Mouse (Mus musculus) MEL (cell line): ENCODE data around the gene Ttbk2. TPM values are rescaled to one million over a fixed set of nuclear protein-coding genes. Genes with fewer than 3 reads are reported as not detected.
A peak's percentile ranks its signal among the peaks of the same experiment; 100 is the strongest.

Experiments used
- DNase-seq: peaks from one replicate; pipeline ENCODE4 v3.0.0; 2011; ENCODE audit warnings: low read depth, low spot score
- H3K27ac ChIP-seq: 2 replicates; pipeline ENCODE4 v1.5.1; 2012; ENCODE audit warnings: low read depth, mild to moderate bottlenecking, control low read depth, low read length, moderate library complexity; ENCODE audit not compliant: control insufficient read depth
- H3K27me3 ChIP-seq, 2 experiments: fragments of 150-350 bp in 1 of 2; sonication (generic) in 1 of 2; 2 replicates each; pipeline ENCODE4 v1.6.1; 2012; ENCODE audit warnings: low read length in 2 of 2, mild to moderate bottlenecking in 2 of 2, improper control_type of control experiment in 1 of 2, moderate library complexity in 1 of 2; ENCODE audit not compliant: insufficient read depth in 2 of 2, control insufficient read depth in 1 of 2
- H3K36me3 ChIP-seq, 2 experiments: 2 replicates each; pipeline ENCODE4 v1.6.1; 2012 to 2014; ENCODE audit warnings: low read length in 2 of 2, improper control_type of control experiment in 1 of 2, inconsistent platforms in 1 of 2, mild to moderate bottlenecking in 1 of 2; ENCODE audit not compliant: insufficient read depth in 2 of 2, control insufficient read depth in 1 of 2
- H3K4me1 ChIP-seq, 2 experiments: fragments of 150-350 bp in 1 of 2; sonication (generic) in 1 of 2; 2 replicates each; pipeline ENCODE4 v1.6.1; 2012; ENCODE audit warnings: low read length in 2 of 2, improper control_type of control experiment in 1 of 2, mild to moderate bottlenecking in 1 of 2; ENCODE audit not compliant: insufficient read depth in 2 of 2, control insufficient read depth in 1 of 2
- H3K4me3 ChIP-seq, 2 experiments: fragments of 150-350 bp in 1 of 2; sonication (generic) in 1 of 2; 2 replicates each; pipeline ENCODE4 v1.5.1; 2012; ENCODE audit warnings: low read depth in 2 of 2, low read length in 2 of 2, mild to moderate bottlenecking in 2 of 2, moderate library complexity in 2 of 2, control low read depth in 1 of 2, improper control_type of control experiment in 1 of 2; ENCODE audit not compliant: control insufficient read depth in 1 of 2, insufficient read depth in 1 of 2
- H3K79me2 ChIP-seq: 2 replicates; pipeline ENCODE4 v1.6.1; 2012; ENCODE audit warnings: mild to moderate bottlenecking, low read length, moderate library complexity; ENCODE audit not compliant: control insufficient read depth, poor library complexity, insufficient read depth
- H3K9ac ChIP-seq: 2 replicates; pipeline ENCODE4 v1.6.1; 2012; ENCODE audit warnings: low read depth, mild to moderate bottlenecking, control low read depth, low read length, moderate library complexity; ENCODE audit not compliant: control insufficient read depth, poor library complexity, severe bottlenecking
- H3K9me3 ChIP-seq: fragments of 150-350 bp; sonication (generic); replicated peaks from 2 replicates; pipeline ENCODE4 v1.6.1; 2012; ENCODE audit warnings: mild to moderate bottlenecking, low read length, improper control_type of control experiment, moderate library complexity; ENCODE audit not compliant: insufficient read depth
- BHLHE40 ChIP-seq: IDR thresholded peaks from 2 replicates; pipeline ENCODE4 v1.6.1; 2012; ENCODE audit warnings: low read depth, mild to moderate bottlenecking, inconsistent platforms, low read length, improper control_type of control experiment, borderline replicate concordance
- CHD2 ChIP-seq: IDR thresholded peaks from 2 replicates; pipeline ENCODE4 v1.6.1; 2011; ENCODE audit warnings: low read length, improper control_type of control experiment
- CTCF ChIP-seq, 3 experiments: IDR thresholded peaks in 2 of 3; conservative IDR thresholded peaks in 1 of 3; 2 replicates each; pipeline ENCODE4 v1.5.1; 2011 to 2012; ENCODE audit warnings: low read length in 3 of 3, low read depth in 2 of 3, mild to moderate bottlenecking in 2 of 3, improper control_type of control experiment in 1 of 3, inconsistent platforms in 1 of 3, mixed read lengths in 1 of 3, moderate library complexity in 1 of 3; ENCODE audit not compliant: control insufficient read depth in 1 of 3, insufficient read depth in 1 of 3, poor library complexity in 1 of 3, severe bottlenecking in 1 of 3
- E2F4 ChIP-seq: IDR thresholded peaks from 2 replicates; pipeline ENCODE4 v1.6.1; 2011; ENCODE audit warnings: low read depth, low read length, improper control_type of control experiment, borderline replicate concordance
- GATA1 ChIP-seq: IDR thresholded peaks from 2 replicates; pipeline ENCODE4 v1.6.1; 2011; ENCODE audit warnings: low read depth, low read length, improper control_type of control experiment
- MAFK ChIP-seq: IDR thresholded peaks from 2 replicates; pipeline ENCODE4 v1.6.1; 2011; ENCODE audit warnings: low read depth, mild to moderate bottlenecking, low read length, improper control_type of control experiment, borderline replicate concordance
- MAX ChIP-seq: IDR thresholded peaks from 2 replicates; pipeline ENCODE4 v1.6.1; 2011; ENCODE audit warnings: low read length, improper control_type of control experiment
- MEF2A ChIP-seq: IDR thresholded peaks from 2 replicates; pipeline ENCODE4 v1.6.1; 2014; ENCODE audit warnings: low read depth, mild to moderate bottlenecking, inconsistent platforms, low read length, improper control_type of control experiment; ENCODE audit not compliant: poor library complexity, insufficient replicate concordance, severe bottlenecking; ENCODE audit errors: extremely low read depth
- MYB ChIP-seq: IDR thresholded peaks from 2 replicates; pipeline ENCODE4 v1.6.1; 2011; ENCODE audit warnings: mild to moderate bottlenecking, low read depth, low read length, improper control_type of control experiment
- MYC ChIP-seq: IDR thresholded peaks from 2 replicates; pipeline ENCODE4 v1.6.1; 2011; ENCODE audit warnings: low read depth, mild to moderate bottlenecking, low read length, improper control_type of control experiment, moderate library complexity
- NRF1 ChIP-seq: IDR thresholded peaks from 2 replicates; pipeline ENCODE4 v1.6.1; 2014; ENCODE audit warnings: low read depth, mild to moderate bottlenecking, inconsistent platforms, low read length, improper control_type of control experiment, moderate library complexity; ENCODE audit not compliant: poor library complexity, insufficient read depth, severe bottlenecking
- POLR2A ChIP-seq, 2 experiments: IDR thresholded peaks; 2 replicates each; pipeline ENCODE4 v1.6.1; 2011 to 2012; ENCODE audit warnings: low read length in 2 of 2, mild to moderate bottlenecking in 2 of 2, control low read depth in 1 of 2, improper control_type of control experiment in 1 of 2, low read depth in 1 of 2, moderate library complexity in 1 of 2; ENCODE audit not compliant: control insufficient read depth in 1 of 2, insufficient read depth in 1 of 2, poor library complexity in 1 of 2
- POLR2AphosphoS2 ChIP-seq: IDR thresholded peaks from 2 replicates; pipeline ENCODE4 v1.6.1; 2011; ENCODE audit warnings: low read length, improper control_type of control experiment
- RAD21 ChIP-seq: IDR thresholded peaks from 2 replicates; pipeline ENCODE4 v1.6.1; 2011; ENCODE audit warnings: mild to moderate bottlenecking, low read depth, low read length, improper control_type of control experiment
- SIN3A ChIP-seq: IDR thresholded peaks from 2 replicates; pipeline ENCODE4 v1.6.1; 2012; ENCODE audit warnings: low read length, improper control_type of control experiment, inconsistent platforms
- SMC3 ChIP-seq: IDR thresholded peaks from 2 replicates; pipeline ENCODE4 v1.6.1; 2011; ENCODE audit warnings: low read depth, low read length, improper control_type of control experiment
- USF1 ChIP-seq: IDR thresholded peaks from 2 replicates; pipeline ENCODE4 v1.6.1; 2014; ENCODE audit warnings: low read depth, mild to moderate bottlenecking, inconsistent platforms, low read length, improper control_type of control experiment, moderate library complexity
- ZC3H11A ChIP-seq: IDR thresholded peaks from 2 replicates; pipeline ENCODE4 v1.6.1; 2012; ENCODE audit warnings: low read depth, mild to moderate bottlenecking, inconsistent platforms, low read length, improper control_type of control experiment
- ZKSCAN1 ChIP-seq: IDR thresholded peaks from 2 replicates; pipeline ENCODE4 v1.6.1; 2012; ENCODE audit warnings: low read depth, mild to moderate bottlenecking, inconsistent platforms, low read length, improper control_type of control experiment, moderate library complexity
- ZNF384 ChIP-seq: IDR thresholded peaks from 2 replicates; pipeline ENCODE4 v1.6.1; 2012; ENCODE audit warnings: low read depth, mild to moderate bottlenecking, inconsistent platforms, low read length, improper control_type of control experiment
- polyA plus RNA-seq, 2 experiments: library from polyadenylated mRNA; stranded (reverse) in 1 of 2; unstranded in 1 of 2; fragments of >175 nt in 1 of 2; fragments of >200 nt in 1 of 2; gene quantifications; 2 replicates each; pipeline versions ENCODE4 v1.2.1 to v1.2.4; 2012; ENCODE audit warnings: low replicate concordance in 2 of 2, low read depth in 1 of 2; ENCODE audit not compliant: insufficient read length in 2 of 2, insufficient read depth in 1 of 2, missing spikeins in 1 of 2
- total RNA-seq: library from RNA; depleted of rRNA; stranded (reverse); fragments of 300-350 nt; gene quantifications from 2 replicates; pipeline ENCODE4 v1.2.3, GENCODE M21; 2012

The Ttbk2 gene
- total and polyA plus RNA-seq, 3 experiments = 2.1 to 3.0 TPM; not detected in 1

GRCm38 (mm10) chr2:120731877-120732530, 118.4 kb downstream of the Ttbk2 start:
- H3K4me3 ChIP-seq = peak overlapping the region; percentile 60 to 69
- H3K36me3 ChIP-seq = peaks cover 0 to 10% of the 10 kb centered on the region in 2 experiments; a peak in 2 of 4 replicates
- no peaks in the 10 kb centered on the region for H3K27me3 ChIP-seq
- peak; percentile 24 for DNase-seq
- peak overlapping the region; percentile 86 for H3K27ac ChIP-seq
- peaks cover 5 to 21% of the 10 kb centered on the region in 2 experiments for H3K4me1 ChIP-seq
- H3K9me3 ChIP-seq = no peaks in the 10 kb centered on the region
- TF ChIP-seq ZNF384 = peak; percentile 51; the same call in 1 of the 2 replicates
- no peak for TF ChIP-seq POLR2AphosphoS2
- TF ChIP-seq ZC3H11A = no peak
- peak; percentile 1 for TF ChIP-seq GATA1
- no peak for TF ChIP-seq MYC
- TF ChIP-seq RAD21 = no peak
- TF ChIP-seq CHD2 = no peak
- TF ChIP-seq ZKSCAN1 = no peak
- TF ChIP-seq MYB = peak; percentile 51
- no peak for TF ChIP-seq MAFK
- TF ChIP-seq E2F4 = no peak
- TF ChIP-seq NRF1 = no peak
- no peak for TF ChIP-seq CTCF (IDR thresholded peaks at IDR 0.05 in 2 of 3, conservative IDR thresholded peaks at IDR 0.05 in 1 of 3; ENCODE audit: control insufficient read depth in 1 of 3, insufficient read depth in 1 of 3, low read depth in 2 of 3, low read length in 3 of 3, poor library complexity in 1 of 3, severe bottlenecking in 1 of 3)
- TF ChIP-seq SIN3A = no peak
- no peak for TF ChIP-seq POLR2A (IDR thresholded peaks at IDR 0.05; ENCODE audit: control insufficient read depth in 1 of 2, insufficient read depth in 1 of 2, low read depth in 1 of 2, low read length in 2 of 2, poor library complexity in 1 of 2)
- no peak for TF ChIP-seq SMC3
- TF ChIP-seq BHLHE40 = no peak
- TF ChIP-seq MAX = no peak
- TF ChIP-seq USF1 = no peak
- no peak for TF ChIP-seq MEF2A
- peaks cover 18% of the 10 kb centered on the region for H3K79me2 ChIP-seq
- H3K9ac ChIP-seq = peak overlapping the region; percentile 69
